Mouse (Mus musculus): Measurements from ENCODE around the gene Crip1. TPM values are rescaled to one million over a fixed set of nuclear protein-coding genes. Genes with fewer than 3 reads are reported as not detected.

The Crip1 gene
- polyA plus RNA-seq, 1 experiment from 2014 or later = 560 TPM

GRCm38 (mm10) chr12:113151661-113152271 lies 5.7 kb downstream of the Crip1 start:
- WGBS = under 1% methylated on average over 36 of the region's 36 CpGs
- H3K4me3 ChIP-seq = peak overlapping the region; percentile 53
- peak overlapping the region; percentile 41 for H3K9ac ChIP-seq
- H3K27ac ChIP-seq = 0 out of 2 replicates have a peak overlapping the region, but pooled peaks have one; percentile 7
- no peaks in the 10 kb centered on the region for H3K9me3 ChIP-seq
- peaks cover 40% of the 10 kb centered on the region for H3K4me1 ChIP-seq
- H3K27me3 ChIP-seq = peaks cover 41% of the 10 kb centered on the region
- no peaks in the 10 kb centered on the region for H3K36me3 ChIP-seq
- peak overlapping the region; percentile 86 for H3K4me2 ChIP-seq
- no peak for ATAC-seq (ENCODE audit: insufficient number of reproducible peaks, low FRiP score, low TSS enrichment, low read depth)

GRCm38 (mm10) chr12:113152272-113152661 lies 6.2 kb downstream of the Crip1 start:
- peak overlapping the region; percentile 86 for H3K4me2 ChIP-seq
- no peaks in the 10 kb centered on the region for H3K36me3 ChIP-seq
- peak overlapping the region; percentile 53 for H3K4me3 ChIP-seq
- peaks cover 37% of the 10 kb centered on the region for H3K27me3 ChIP-seq
- ATAC-seq (ENCODE audit: insufficient number of reproducible peaks, low FRiP score, low TSS enrichment, low read depth) = no peak
- no peaks in the 10 kb centered on the region for H3K9me3 ChIP-seq
- H3K9ac ChIP-seq = peak overlapping the region; percentile 41
- H3K4me1 ChIP-seq = peaks cover 42% of the 10 kb centered on the region
- 10% methylated on average over 19 of the region's 19 CpGs for whole genome bisulfite sequencing
- 0 out of 2 replicates have a peak overlapping the region, but pooled peaks have one; percentile 7 for H3K27ac ChIP-seq

- H3K27me3 ChIP-seq = peaks cover 31% of the 10 kb centered on the region
- H3K9ac ChIP-seq = no peak overlapping the region
- 80% methylated on average over 6 of the region's 6 CpGs for WGBS
- H3K4me3 ChIP-seq = peak overlapping the region; percentile 53
- H3K4me2 ChIP-seq = 0 out of 2 replicates have a peak overlapping the region, but pooled peaks have one; percentile 86
- no peak for ATAC-seq (ENCODE audit: insufficient number of reproducible peaks, low FRiP score, low TSS enrichment, low read depth)
- peaks cover 38% of the 10 kb centered on the region for H3K4me1 ChIP-seq
- no peak overlapping the region for H3K27ac ChIP-seq
- no peaks in the 10 kb centered on the region for H3K9me3 ChIP-seq
- H3K36me3 ChIP-seq = no peaks in the 10 kb centered on the region
Observed at GRCm38 (mm10) chr12:113152991-113153525, 6.9 kb downstream of the Crip1 start.

- 95% methylated on average over 7 of the region's 7 CpGs for WGBS
- H3K4me3 ChIP-seq = no peak overlapping the region
- H3K27me3 ChIP-seq = peaks cover 23% of the 10 kb centered on the region
- H3K27ac ChIP-seq = no peak overlapping the region
- no peak for ATAC-seq (ENCODE audit: insufficient number of reproducible peaks, low FRiP score, low TSS enrichment, low read depth)
- H3K4me2 ChIP-seq = no peak overlapping the region
- no peaks in the 10 kb centered on the region; the same call in 1 of the 2 replicates for H3K36me3 ChIP-seq
- no peak overlapping the region for H3K9ac ChIP-seq
- H3K9me3 ChIP-seq = no peaks in the 10 kb centered on the region
- H3K4me1 ChIP-seq = peaks cover 38% of the 10 kb centered on the region
Observed at GRCm38 (mm10) chr12:113153971-113154370, 7.9 kb downstream of the Crip1 start.

- ATAC-seq (ENCODE audit: insufficient number of reproducible peaks, low FRiP score, low TSS enrichment, low read depth) = no peak
- peak overlapping the region; percentile 89 for H3K27ac ChIP-seq
- 68% methylated on average over 6 of the region's 6 CpGs for WGBS
- H3K9me3 ChIP-seq = no peaks in the 10 kb centered on the region
- H3K4me2 ChIP-seq = peak overlapping the region; percentile 93
- peaks cover 38% of the 10 kb centered on the region for H3K4me1 ChIP-seq
- peaks cover under 1% of the 10 kb centered on the region; the same call in 1 of the 2 replicates for H3K36me3 ChIP-seq
- peaks cover 23% of the 10 kb centered on the region for H3K27me3 ChIP-seq
- H3K9ac ChIP-seq = no peak overlapping the region
- H3K4me3 ChIP-seq = peak overlapping the region; percentile 76
Observed at GRCm38 (mm10) chr12:113154747-113155075, 8.6 kb downstream of the Crip1 start.

GRCm38 (mm10) chr12:113155076-113155771 lies 9.1 kb downstream of the Crip1 start:
- no peaks in the 10 kb centered on the region for H3K9me3 ChIP-seq
- WGBS = 5% methylated on average over 31 of the region's 32 CpGs
- peaks cover 3% of the 10 kb centered on the region; the same call in 1 of the 2 replicates for H3K36me3 ChIP-seq
- H3K27ac ChIP-seq = peak overlapping the region; percentile 89
- H3K4me3 ChIP-seq = peak overlapping the region; percentile 76
- peaks cover 38% of the 10 kb centered on the region for H3K4me1 ChIP-seq
- H3K4me2 ChIP-seq = peak overlapping the region; percentile 93
- ATAC-seq (ENCODE audit: insufficient number of reproducible peaks, low FRiP score, low TSS enrichment, low read depth) = no peak
- peak overlapping the region; percentile 50 for H3K9ac ChIP-seq
- H3K27me3 ChIP-seq = peaks cover 23% of the 10 kb centered on the region

- peak; percentile 96 for ATAC-seq (ENCODE audit: insufficient number of reproducible peaks, low FRiP score, low TSS enrichment, low read depth)
- peak within 1 kb of the TSS; percentile 76 for H3K4me3 ChIP-seq
- peaks cover 15% of the 10 kb centered on the region for H3K27me3 ChIP-seq
- peak within 1 kb of the TSS; percentile 89 for H3K27ac ChIP-seq
- H3K4me1 ChIP-seq = peaks cover 38% of the 10 kb centered on the region
- H3K9me3 ChIP-seq = no peaks in the 10 kb centered on the region
- WGBS = 0% methylated on average over 46 of the region's 46 CpGs
- H3K4me2 ChIP-seq = peak within 1 kb of the TSS; percentile 93
- H3K36me3 ChIP-seq = peaks cover 3% of the 10 kb centered on the region; the same call in 1 of the 2 replicates
- H3K9ac ChIP-seq = peak within 1 kb of the TSS; percentile 50
Observed at GRCm38 (mm10) chr12:113155887-113156539, 9.9 kb downstream of the Crip1 start, which contains the start of gene Tedc1. Gene Tedc1, plus strand, starts transcription at chr12:113156421.

GRCm38 (mm10) chr12:113156540-113156929 lies 10.4 kb downstream of the Crip1 start:
- H3K27me3 ChIP-seq = peaks cover 10% of the 10 kb centered on the region; the same call in 1 of the 2 replicates
- peak overlapping the region; percentile 93 for H3K4me2 ChIP-seq
- ATAC-seq (ENCODE audit: insufficient number of reproducible peaks, low FRiP score, low TSS enrichment, low read depth) = no peak
- H3K9me3 ChIP-seq = no peaks in the 10 kb centered on the region
- peak overlapping the region; percentile 76 for H3K4me3 ChIP-seq
- 0 out of 2 replicates have a peak overlapping the region, but pooled peaks have one; percentile 33 for H3K27ac ChIP-seq
- H3K36me3 ChIP-seq = peaks cover 5% of the 10 kb centered on the region
- peak overlapping the region; percentile 46 for H3K9ac ChIP-seq
- H3K4me1 ChIP-seq = peaks cover 35% of the 10 kb centered on the region
- WGBS = 1% methylated on average over 23 of the region's 23 CpGs

GRCm38 (mm10) chr12:113157002-113157401 lies 10.9 kb downstream of the Crip1 start:
- Histone ChIP-seq H3K9ac (peak overlapping the region; percentile 46), H3K27me3 (0 out of 2 replicates have a peak, but pooled peaks cover 7% of the 10 kb centered on the region), H3K27ac (no peak overlapping the region), H3K36me3 (peaks cover 8% of the 10 kb centered on the region), H3K4me1 (peaks cover 30% of the 10 kb centered on the region), H3K4me3 (peak overlapping the region; percentile 76), H3K9me3 (no peaks in the 10 kb centered on the region), H3K4me2 (peak overlapping the region; percentile 93)
- ATAC-seq (ENCODE audit: insufficient number of reproducible peaks, low FRiP score, low TSS enrichment, low read depth) = no peak
- 32% methylated on average over 8 of the region's 8 CpGs for WGBS

GRCm38 (mm10) chr12:113157521-113157920 lies 11.4 kb downstream of the Crip1 start:
- Histone ChIP-seq H3K9me3 (no peaks in the 10 kb centered on the region), H3K27me3 (0 out of 2 replicates have a peak, but pooled peaks cover 7% of the 10 kb centered on the region), H3K4me3 (peak overlapping the region; percentile 76; the same call in 1 of the 2 replicates), H3K4me1 (peaks cover 25% of the 10 kb centered on the region), H3K4me2 (peak overlapping the region; percentile 93; the same call in 1 of the 2 replicates), H3K9ac (no peak overlapping the region), H3K36me3 (peaks cover 8% of the 10 kb centered on the region), H3K27ac (no peak overlapping the region)
- ATAC-seq (ENCODE audit: insufficient number of reproducible peaks, low FRiP score, low TSS enrichment, low read depth) = no peak
- WGBS = 89% methylated on average over 8 of the region's 8 CpGs

- ATAC-seq (ENCODE audit: insufficient number of reproducible peaks, low FRiP score, low TSS enrichment, low read depth) = no peak
- Histone ChIP-seq H3K27me3 (0 out of 2 replicates have a peak, but pooled peaks cover 7% of the 10 kb centered on the region), H3K4me3 (no peak overlapping the region), H3K9ac (no peak overlapping the region), H3K36me3 (peaks cover 10% of the 10 kb centered on the region), H3K9me3 (no peaks in the 10 kb centered on the region), H3K27ac (no peak overlapping the region), H3K4me2 (no peak overlapping the region), H3K4me1 (peaks cover 24% of the 10 kb centered on the region)
- 91% methylated on average over 8 of the region's 8 CpGs for WGBS
Observed at GRCm38 (mm10) chr12:113157971-113158370, 11.9 kb downstream of the Crip1 start.
